Mouse (Mus musculus): Measurements from ENCODE around the gene Mycbpap. TPM values are rescaled to one million over a fixed set of nuclear protein-coding genes. Genes with fewer than 3 reads are reported as not detected.

The Mycbpap gene
- polyA plus RNA-seq, 1 experiment from 2014 or later, result 9.1 TPM

DNA sequence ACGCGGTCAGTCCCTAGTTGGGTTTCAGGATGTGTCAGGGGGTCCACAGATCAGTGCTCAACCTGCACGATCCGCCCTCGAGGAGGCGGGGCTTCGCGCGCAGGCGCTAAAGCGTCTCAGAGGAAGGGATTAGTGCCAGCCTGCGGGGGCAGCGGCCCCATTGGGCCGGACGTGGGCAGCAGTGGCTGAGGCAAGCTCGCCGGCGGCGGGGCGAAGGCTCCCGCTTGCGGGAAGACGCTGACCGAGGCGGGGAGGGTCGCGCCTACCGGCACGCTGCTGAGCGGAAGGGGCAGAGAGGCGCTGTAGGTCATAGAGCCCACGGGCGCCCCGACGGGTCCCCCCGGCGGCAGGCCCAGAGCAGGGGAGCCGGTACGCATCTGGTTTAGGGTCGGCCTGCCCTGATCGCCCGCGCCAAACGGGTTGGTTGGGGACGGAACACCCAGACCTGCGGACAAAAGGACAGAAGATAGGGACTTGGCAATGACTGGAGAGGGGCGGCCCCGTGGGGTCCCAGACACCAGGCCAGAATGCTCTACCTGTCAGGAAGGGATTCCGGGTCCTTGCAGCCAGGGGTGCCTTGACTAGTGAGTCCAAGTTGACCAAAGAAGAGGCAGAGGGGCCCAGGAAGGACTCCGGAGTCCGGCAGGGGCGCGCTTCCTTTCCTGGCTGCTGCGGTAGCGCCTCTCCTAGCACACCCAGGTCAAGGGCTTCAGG, 30.4 kb downstream of the Mycbpap start:
- Histone ChIP-seq H3K9ac (ENCODE audit: low read depth, low read length) (peak overlapping the region; percentile 48; the same call in 1 of the 2 replicates), H3K9me3 (replicated peaks; ENCODE audit: control insufficient read depth, low read length) (no peaks in the 10 kb centered on the region), H3K4me2 (peak overlapping the region; percentile 68), H3K4me3 (ENCODE audit: low read depth, low read length) (peak overlapping the region; percentile 49), H3K36me3 (ENCODE audit: control insufficient read depth, insufficient read depth, low read length) (no peaks in the 10 kb centered on the region), H3K27me3 (ENCODE audit: control insufficient read depth, insufficient read depth, low read length) (peaks cover 36% of the 10 kb centered on the region), H3K4me1 (ENCODE audit: control insufficient read depth, insufficient read depth, low read length) (peaks cover 12% of the 10 kb centered on the region), H3K27ac (ENCODE audit: low read depth, low read length) (no peak overlapping the region)
- 5% methylated on average over 51 of the region's 55 CpGs for WGBS (ENCODE audit: insufficient replicate concordance)
- ATAC-seq (replicated peaks; ENCODE audit: insufficient number of reproducible peaks, low FRiP score, low TSS enrichment), result no peak

DNA sequence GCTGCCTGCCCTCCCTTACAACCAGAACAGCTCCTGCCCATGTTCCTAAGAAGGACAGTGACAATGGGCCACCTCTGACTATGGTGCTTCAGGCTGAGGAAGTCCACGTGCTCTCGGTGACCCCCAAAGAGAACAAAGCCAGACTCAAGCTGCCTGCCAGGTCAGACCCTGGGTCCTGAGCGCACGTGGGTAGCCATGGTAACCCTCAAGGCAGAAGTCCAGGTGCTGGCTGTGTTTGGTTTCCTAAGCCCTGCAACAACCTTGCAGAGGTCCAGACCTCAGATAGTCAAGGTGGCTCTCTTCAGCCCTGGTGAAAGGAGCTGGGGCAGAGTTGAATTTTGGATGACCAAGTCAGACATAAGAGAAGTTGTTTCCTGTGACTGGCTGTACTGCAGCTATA, 31.8 kb downstream of the Mycbpap start:
- 51% methylated on average over 4 of the region's 4 CpGs for WGBS (ENCODE audit: insufficient replicate concordance)
- no peak for ATAC-seq (replicated peaks; ENCODE audit: insufficient number of reproducible peaks, low FRiP score, low TSS enrichment)
- no peaks in the 10 kb centered on the region for H3K36me3 ChIP-seq (ENCODE audit: control insufficient read depth, insufficient read depth, low read length)
- H3K9ac ChIP-seq (ENCODE audit: low read depth, low read length), result no peak overlapping the region
- H3K4me1 ChIP-seq (ENCODE audit: control insufficient read depth, insufficient read depth, low read length), result peaks cover 8% of the 10 kb centered on the region
- no peak overlapping the region for H3K4me3 ChIP-seq (ENCODE audit: low read depth, low read length)
- H3K4me2 ChIP-seq, result no peak overlapping the region
- H3K27me3 ChIP-seq (ENCODE audit: control insufficient read depth, insufficient read depth, low read length), result peaks cover 49% of the 10 kb centered on the region
- H3K27ac ChIP-seq (ENCODE audit: low read depth, low read length), result no peak overlapping the region
- no peaks in the 10 kb centered on the region for H3K9me3 ChIP-seq (replicated peaks; ENCODE audit: control insufficient read depth, low read length)

DNA sequence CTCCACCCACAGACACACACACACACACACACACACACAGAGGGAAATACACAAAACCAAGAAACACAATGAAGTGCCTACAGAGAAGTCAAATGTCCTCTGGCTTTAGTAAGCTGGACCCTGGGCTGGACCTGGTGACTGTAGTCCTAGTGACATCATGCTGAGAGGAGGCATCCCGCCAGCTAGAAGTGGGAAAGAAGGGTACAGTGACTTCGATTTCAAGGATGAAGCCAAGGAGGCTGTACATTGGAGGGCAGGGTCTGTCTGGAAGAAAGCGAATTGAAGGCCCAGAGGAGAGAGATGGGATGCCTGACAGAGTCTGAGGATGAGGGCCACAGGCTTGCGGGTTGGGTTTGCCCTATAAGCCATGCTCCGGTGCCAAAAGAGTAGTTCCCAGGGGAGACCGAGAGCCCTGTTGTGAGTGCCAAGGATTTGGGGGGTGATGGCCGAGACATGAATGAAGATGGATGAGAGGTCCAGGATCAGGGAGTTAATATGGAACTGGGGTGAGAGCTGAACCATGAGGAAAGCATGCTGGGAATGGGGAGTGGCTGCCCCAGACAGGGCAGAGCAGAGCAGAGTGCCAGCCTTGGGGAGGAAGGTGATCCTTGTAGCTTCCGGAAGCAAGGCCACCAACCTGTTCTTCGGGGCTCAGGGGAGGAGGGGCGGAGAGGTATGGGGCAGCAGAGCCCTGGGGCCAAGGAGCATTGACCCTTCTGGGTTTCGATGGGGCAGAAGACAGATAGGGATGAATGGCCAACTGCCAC, 32.6 kb downstream of the Mycbpap start:
- H3K4me1 ChIP-seq (ENCODE audit: control insufficient read depth, insufficient read depth, low read length), result peaks cover 8% of the 10 kb centered on the region
- H3K4me3 ChIP-seq (ENCODE audit: low read depth, low read length), result no peak overlapping the region
- H3K36me3 ChIP-seq (ENCODE audit: control insufficient read depth, insufficient read depth, low read length), result no peaks in the 10 kb centered on the region
- H3K9ac ChIP-seq (ENCODE audit: low read depth, low read length), result no peak overlapping the region
- H3K27ac ChIP-seq (ENCODE audit: low read depth, low read length), result no peak overlapping the region
- peaks cover 49% of the 10 kb centered on the region for H3K27me3 ChIP-seq (ENCODE audit: control insufficient read depth, insufficient read depth, low read length)
- no peak for ATAC-seq (replicated peaks; ENCODE audit: insufficient number of reproducible peaks, low FRiP score, low TSS enrichment)
- WGBS (ENCODE audit: insufficient replicate concordance), result 80% methylated on average over 11 of the region's 11 CpGs
- H3K9me3 ChIP-seq (replicated peaks; ENCODE audit: control insufficient read depth, low read length), result no peaks in the 10 kb centered on the region
- no peak overlapping the region for H3K4me2 ChIP-seq

DNA sequence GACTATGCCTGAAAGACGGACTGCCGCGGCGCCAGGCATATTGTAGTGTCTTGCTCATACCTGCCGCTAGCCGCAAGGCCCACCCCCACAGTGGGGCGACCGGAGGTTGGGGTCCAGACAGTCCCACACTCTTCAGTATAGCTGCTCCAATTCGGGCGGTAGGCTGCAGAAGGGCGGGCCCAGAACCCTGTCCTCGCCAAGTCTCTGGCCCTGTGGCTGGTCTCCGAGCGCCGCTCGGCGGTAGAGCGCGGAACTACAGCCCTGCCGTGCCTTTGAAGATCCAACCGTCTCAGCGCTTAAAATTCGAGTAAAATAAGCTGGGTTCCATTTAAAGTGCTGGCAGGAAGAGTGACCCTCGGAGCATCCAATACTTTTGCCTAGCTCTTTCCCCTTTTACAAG, 35.5 kb downstream of the Mycbpap start, which contains the start of gene Spata20:
Gene Spata20, minus strand, starts transcription at position 179 of the 400 bp plus-strand sequence.
- no peaks in the 10 kb centered on the region for H3K36me3 ChIP-seq (ENCODE audit: control insufficient read depth, insufficient read depth, low read length)
- no peak for ATAC-seq (replicated peaks; ENCODE audit: insufficient number of reproducible peaks, low FRiP score, low TSS enrichment)
- peaks cover 2% of the 10 kb centered on the region; the same call in 1 of the 2 replicates for H3K4me1 ChIP-seq (ENCODE audit: control insufficient read depth, insufficient read depth, low read length)
- H3K9me3 ChIP-seq (replicated peaks; ENCODE audit: control insufficient read depth, low read length), result no peaks in the 10 kb centered on the region
- H3K27ac ChIP-seq (ENCODE audit: low read depth, low read length), result no peak within 1 kb of the TSS
- H3K4me2 ChIP-seq, result peak within 1 kb of the TSS; percentile 49
- 2% methylated on average over 24 of the region's 24 CpGs for WGBS (ENCODE audit: insufficient replicate concordance)
- H3K9ac ChIP-seq (ENCODE audit: low read depth, low read length), result no peak within 1 kb of the TSS
- H3K4me3 ChIP-seq (ENCODE audit: low read depth, low read length), result peak within 1 kb of the TSS; percentile 13; the same call in 1 of the 2 replicates
- H3K27me3 ChIP-seq (ENCODE audit: control insufficient read depth, insufficient read depth, low read length), result peaks cover 34% of the 10 kb centered on the region

DNA sequence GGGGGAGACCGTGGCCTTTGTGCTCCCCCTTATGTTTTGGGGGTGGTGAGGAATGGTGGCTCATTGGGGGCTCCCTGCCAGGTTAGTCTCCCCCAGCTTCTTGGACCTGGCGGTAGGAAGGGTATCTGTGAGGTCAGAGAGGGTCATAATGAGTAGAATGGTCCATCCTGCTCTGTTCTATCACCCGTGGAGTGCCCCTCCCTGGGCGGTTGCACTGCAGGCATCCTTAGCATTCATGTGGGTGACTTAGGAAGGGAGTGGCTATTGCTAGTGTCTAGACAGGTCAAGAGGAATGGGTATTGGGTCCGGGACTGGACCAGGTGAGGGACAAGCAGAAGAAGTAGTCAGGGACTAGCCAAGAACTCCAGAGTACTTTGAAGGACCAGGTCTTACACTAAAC, 36.3 kb downstream of the Mycbpap start:
- ATAC-seq (replicated peaks; ENCODE audit: insufficient number of reproducible peaks, low FRiP score, low TSS enrichment), result no peak
- no peak overlapping the region for H3K4me3 ChIP-seq (ENCODE audit: low read depth, low read length)
- H3K9me3 ChIP-seq (replicated peaks; ENCODE audit: control insufficient read depth, low read length), result no peaks in the 10 kb centered on the region
- no peak overlapping the region for H3K9ac ChIP-seq (ENCODE audit: low read depth, low read length)
- H3K4me2 ChIP-seq, result no peak overlapping the region
- peaks cover 31% of the 10 kb centered on the region for H3K27me3 ChIP-seq (ENCODE audit: control insufficient read depth, insufficient read depth, low read length)
- no peaks in the 10 kb centered on the region for H3K36me3 ChIP-seq (ENCODE audit: control insufficient read depth, insufficient read depth, low read length)
- no peak overlapping the region for H3K27ac ChIP-seq (ENCODE audit: low read depth, low read length)
- no peaks in the 10 kb centered on the region for H3K4me1 ChIP-seq (ENCODE audit: control insufficient read depth, insufficient read depth, low read length)
- WGBS (ENCODE audit: insufficient replicate concordance), result 69% methylated on average over 5 of the region's 5 CpGs

DNA sequence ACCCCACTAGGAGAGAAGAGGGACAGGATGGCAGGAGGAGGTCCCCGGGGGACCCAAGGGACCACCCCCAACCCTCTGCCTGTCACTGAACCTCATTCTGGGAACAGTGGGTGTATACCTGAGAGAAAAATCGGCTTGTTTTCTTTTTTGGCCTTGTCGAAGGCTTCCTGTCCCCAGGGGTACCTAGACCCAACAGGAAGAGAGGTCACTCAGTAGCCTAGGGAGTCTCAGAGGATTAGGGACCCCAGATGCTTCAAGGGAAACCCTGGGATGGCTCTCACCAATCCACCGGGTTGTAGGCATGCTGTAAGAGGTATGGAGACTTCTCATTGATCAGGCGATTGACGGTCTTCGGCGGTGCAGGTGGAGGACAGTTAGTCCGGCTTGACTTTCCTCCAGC, 36.9 kb downstream of the Mycbpap start:
- ATAC-seq (replicated peaks; ENCODE audit: insufficient number of reproducible peaks, low FRiP score, low TSS enrichment), result no peak
- WGBS (ENCODE audit: insufficient replicate concordance), result 84% methylated on average over 9 of the region's 9 CpGs
- Histone ChIP-seq H3K4me3 (ENCODE audit: low read depth, low read length) (no peak overlapping the region), H3K4me1 (ENCODE audit: control insufficient read depth, insufficient read depth, low read length) (no peaks in the 10 kb centered on the region), H3K27ac (ENCODE audit: low read depth, low read length) (no peak overlapping the region), H3K9me3 (replicated peaks; ENCODE audit: control insufficient read depth, low read length) (no peaks in the 10 kb centered on the region), H3K9ac (ENCODE audit: low read depth, low read length) (no peak overlapping the region), H3K4me2 (no peak overlapping the region), H3K27me3 (ENCODE audit: control insufficient read depth, insufficient read depth, low read length) (peaks cover 31% of the 10 kb centered on the region), H3K36me3 (ENCODE audit: control insufficient read depth, insufficient read depth, low read length) (no peaks in the 10 kb centered on the region)

DNA sequence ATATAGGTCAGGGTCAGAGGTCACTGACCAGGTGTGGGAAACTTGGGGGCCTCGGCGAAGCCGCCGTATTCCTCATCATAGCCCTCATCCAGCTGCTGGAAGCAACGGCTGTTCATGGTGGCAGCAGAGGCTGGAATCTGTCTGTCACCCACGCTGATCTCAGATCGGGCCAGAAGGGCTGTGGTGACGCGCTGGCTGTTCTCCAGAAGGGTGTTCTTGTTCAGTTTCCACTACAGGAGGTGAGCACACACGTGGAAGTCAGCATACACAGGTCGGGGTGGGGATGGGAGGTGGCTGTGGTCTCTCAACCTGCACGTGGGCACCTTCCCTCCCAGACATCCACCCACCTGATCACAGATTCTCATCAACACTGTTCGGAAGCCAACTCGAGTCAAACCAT, 37.6 kb downstream of the Mycbpap start:
- Histone ChIP-seq H3K36me3 (ENCODE audit: control insufficient read depth, insufficient read depth, low read length) (no peaks in the 10 kb centered on the region), H3K4me2 (no peak overlapping the region), H3K9me3 (replicated peaks; ENCODE audit: control insufficient read depth, low read length) (no peaks in the 10 kb centered on the region), H3K4me3 (ENCODE audit: low read depth, low read length) (no peak overlapping the region), H3K4me1 (ENCODE audit: control insufficient read depth, insufficient read depth, low read length) (no peaks in the 10 kb centered on the region), H3K27me3 (ENCODE audit: control insufficient read depth, insufficient read depth, low read length) (peaks cover 34% of the 10 kb centered on the region), H3K27ac (ENCODE audit: low read depth, low read length) (no peak overlapping the region), H3K9ac (ENCODE audit: low read depth, low read length) (no peak overlapping the region)
- no peak for ATAC-seq (replicated peaks; ENCODE audit: insufficient number of reproducible peaks, low FRiP score, low TSS enrichment)
- WGBS (ENCODE audit: insufficient replicate concordance), result 76% methylated on average over 14 of the region's 14 CpGs

DNA sequence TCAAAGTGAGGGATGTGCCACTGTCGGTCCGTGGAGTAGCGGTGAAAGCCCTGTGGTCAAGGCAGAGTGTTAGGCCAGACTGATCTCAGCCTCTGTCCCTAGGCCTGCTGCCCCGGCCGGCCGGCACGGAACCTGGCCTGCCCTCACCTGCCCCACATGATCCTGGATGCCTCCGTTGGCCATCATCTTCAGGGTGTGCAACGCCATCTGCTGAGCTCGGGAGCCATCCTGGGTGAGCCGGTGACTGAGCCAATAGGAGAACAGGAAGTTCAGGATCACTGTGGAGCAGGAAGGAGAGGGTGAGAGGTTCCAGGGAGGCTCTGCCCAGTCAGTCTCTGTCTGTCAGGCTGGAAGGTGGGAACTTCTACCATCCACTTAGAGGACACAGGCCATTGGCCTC, 38.1 kb downstream of the Mycbpap start:
- Histone ChIP-seq H3K9ac (ENCODE audit: low read depth, low read length) (no peak overlapping the region), H3K36me3 (ENCODE audit: control insufficient read depth, insufficient read depth, low read length) (no peaks in the 10 kb centered on the region), H3K27ac (ENCODE audit: low read depth, low read length) (no peak overlapping the region), H3K4me3 (ENCODE audit: low read depth, low read length) (no peak overlapping the region), H3K9me3 (replicated peaks; ENCODE audit: control insufficient read depth, low read length) (no peaks in the 10 kb centered on the region), H3K4me2 (no peak overlapping the region), H3K4me1 (ENCODE audit: control insufficient read depth, insufficient read depth, low read length) (no peaks in the 10 kb centered on the region), H3K27me3 (ENCODE audit: control insufficient read depth, insufficient read depth, low read length) (peaks cover 39% of the 10 kb centered on the region)
- no peak for ATAC-seq (replicated peaks; ENCODE audit: insufficient number of reproducible peaks, low FRiP score, low TSS enrichment)
- WGBS (ENCODE audit: insufficient replicate concordance), result 76% methylated on average over 11 of the region's 11 CpGs
